Mouse (Mus musculus) midbrain, postnatal 0 days (tissue): Measurements from ENCODE around the gene Kcnj11. TPM values are rescaled to one million over a fixed set of nuclear protein-coding genes. Genes with fewer than 3 reads are reported as not detected.

Experiments used
- ATAC-seq: fragments of 200-750 bp; cut with Nextera tagmentation; 2 replicates; pipeline ENCODE4 v1.8.0; 2017; ENCODE audit warnings: moderate number of reproducible peaks, mild to moderate bottlenecking, moderate TSS enrichment, moderate library complexity; ENCODE audit not compliant: low FRiP score
- DNase-seq: peaks from one replicate; pipeline ENCODE4 v3.0.0-alpha.2; 2015; ENCODE audit warnings: low spot score
- H3K27ac ChIP-seq: fragments of 300-500 bp; sonication (generic); 2 replicates; pipeline ENCODE4 v1.5.1; 2014; ENCODE audit warnings: low read depth, mild to moderate bottlenecking, low read length, mixed read lengths
- H3K27me3 ChIP-seq: fragments of 300-500 bp; sonication (generic); 2 replicates; pipeline ENCODE4 v1.6.1; 2014; ENCODE audit warnings: low read length, control low read depth, mixed read lengths; ENCODE audit not compliant: insufficient read depth
- H3K36me3 ChIP-seq: fragments of 300-500 bp; sonication (generic); 2 replicates; pipeline ENCODE4 v1.6.1; 2014; ENCODE audit warnings: low read length, control low read depth, mixed read lengths; ENCODE audit not compliant: insufficient read depth
- H3K4me1 ChIP-seq: fragments of 300-500 bp; sonication (generic); 2 replicates; pipeline ENCODE4 v1.6.1; 2014; ENCODE audit warnings: mild to moderate bottlenecking, control low read depth, antibody characterized with exemption, low read length, mixed read lengths; ENCODE audit not compliant: insufficient read depth
- H3K4me2 ChIP-seq: fragments of 300-500 bp; sonication (generic); 2 replicates; pipeline ENCODE4 v1.6.1; 2014; ENCODE audit warnings: low read depth, mild to moderate bottlenecking, low read length, mixed read lengths; ENCODE audit not compliant: poor library complexity, severe bottlenecking
- H3K4me3 ChIP-seq: fragments of 300-500 bp; sonication (generic); 2 replicates; pipeline ENCODE4 v1.5.1; 2014; ENCODE audit warnings: low read depth, mild to moderate bottlenecking, low read length, moderate library complexity
- H3K9ac ChIP-seq: fragments of 300-500 bp; sonication (generic); replicated peaks from 2 replicates; pipeline ENCODE4 v1.6.1; 2014; ENCODE audit warnings: mild to moderate bottlenecking, low read length, moderate library complexity, mixed read lengths; ENCODE audit not compliant: poor library complexity, severe bottlenecking
- H3K9me3 ChIP-seq: fragments of 300-500 bp; sonication (generic); 2 replicates; pipeline ENCODE4 v1.6.1; 2016; ENCODE audit warnings: low read length, control low read depth
- CTCF ChIP-seq: IDR thresholded peaks from 2 replicates; pipeline ENCODE4 v1.5.1; 2016; ENCODE audit warnings: antibody characterized with exemption, mild to moderate bottlenecking
- WGBS: fragments of 180-500 bp; shearing (Covaris S2); extraction: QIAGEN DNeasy Blood & Tissue Kit; methylation state at CpG from one replicate; pipeline ENCODE4 v1.1.7; 2014; 5-methylcytosine and 5-hydroxymethylcytosine counted together
- polyA plus RNA-seq: library from polyadenylated mRNA; unstranded; fragments of >200 nt; fragmentation: Nextera tagmentation; extraction: Ambion mirVana; gene quantifications from 2 replicates; pipeline ENCODE4 v1.2.1, GENCODE M21; 2015
- total RNA-seq: library from RNA; depleted of rRNA; stranded (reverse); fragments of >200 nt; gene quantifications from 2 replicates; pipeline ENCODE4 v1.2.3, GENCODE M21; 2014

Gene Kcnj11
- total and polyA plus RNA-seq, 2 experiments from 2014 or later, result 2.9 to 26.2 TPM

GRCm38 (mm10) chr7:46092803-46093202 is 7.8 kb downstream of the Kcnj11 start:
- no peak overlapping the region for H3K4me3 ChIP-seq
- H3K27ac ChIP-seq, result no peak overlapping the region
- no peaks in the 10 kb centered on the region; the same call in 1 of the 2 replicates for H3K27me3 ChIP-seq
- DNase-seq (no peak), ATAC-seq (no peak)
- no peak overlapping the region for H3K4me2 ChIP-seq
- H3K9ac ChIP-seq, result no peak overlapping the region
- TF ChIP-seq CTCF, result no peak
- H3K36me3 ChIP-seq, result no peaks in the 10 kb centered on the region
- H3K9me3 ChIP-seq, result no peaks in the 10 kb centered on the region
- WGBS, result 6% methylated on average over 8 of the region's 8 CpGs
- H3K4me1 ChIP-seq, result no peaks in the 10 kb centered on the region; the same call in 1 of the 2 replicates

GRCm38 (mm10) chr7:46088241-46088640 is 12.3 kb downstream of the Kcnj11 start:
- WGBS, result 92% methylated on average over 6 of the region's 6 CpGs
- Histone ChIP-seq H3K36me3 (peaks cover 17% of the 10 kb centered on the region), H3K27me3 (no peaks in the 10 kb centered on the region), H3K4me2 (no peak overlapping the region), H3K9me3 (no peaks in the 10 kb centered on the region), H3K4me3 (no peak overlapping the region), H3K9ac (no peak overlapping the region), H3K4me1 (no peaks in the 10 kb centered on the region), H3K27ac (no peak overlapping the region)
- ATAC-seq (no peak), DNase-seq (no peak)
- TF ChIP-seq CTCF, result no peak

- DNase-seq (no peak), ATAC-seq (no peak)
- no peaks in the 10 kb centered on the region for H3K27me3 ChIP-seq
- no peaks in the 10 kb centered on the region for H3K9me3 ChIP-seq
- H3K9ac ChIP-seq, result no peak overlapping the region
- H3K36me3 ChIP-seq, result peaks cover 35% of the 10 kb centered on the region
- 90% methylated on average over 6 of the region's 6 CpGs for WGBS
- H3K4me3 ChIP-seq, result no peak overlapping the region
- H3K27ac ChIP-seq, result no peak overlapping the region
- H3K4me2 ChIP-seq, result no peak overlapping the region
- no peaks in the 10 kb centered on the region for H3K4me1 ChIP-seq
- TF ChIP-seq CTCF, result no peak
Observed at GRCm38 (mm10) chr7:46086378-46086777, 14.2 kb downstream of the Kcnj11 start.

- WGBS, result 68% methylated on average over 16 of the region's 16 CpGs
- no peaks in the 10 kb centered on the region for H3K27me3 ChIP-seq
- no peak overlapping the region for H3K4me3 ChIP-seq
- ATAC-seq, result no peak
- H3K4me2 ChIP-seq, result no peak overlapping the region
- H3K4me1 ChIP-seq, result no peaks in the 10 kb centered on the region
- H3K27ac ChIP-seq, result no peak overlapping the region
- TF ChIP-seq CTCF, result no peak
- H3K36me3 ChIP-seq, result peaks cover 49% of the 10 kb centered on the region
- no peak for DNase-seq
- H3K9ac ChIP-seq, result no peak overlapping the region; the same call in 1 of the 2 replicates
- H3K9me3 ChIP-seq, result no peaks in the 10 kb centered on the region
Observed at GRCm38 (mm10) chr7:46084839-46085513, 15.6 kb downstream of the Kcnj11 start.

GRCm38 (mm10) chr7:46084024-46084423 is 16.5 kb downstream of the Kcnj11 start:
- DNase-seq, result no peak
- Histone ChIP-seq H3K27me3 (no peaks in the 10 kb centered on the region), H3K9me3 (no peaks in the 10 kb centered on the region), H3K4me2 (no peak overlapping the region), H3K4me3 (no peak overlapping the region), H3K36me3 (peaks cover 58% of the 10 kb centered on the region), H3K9ac (no peak overlapping the region), H3K4me1 (no peaks in the 10 kb centered on the region), H3K27ac (no peak overlapping the region)
- WGBS, result 91% methylated on average over 10 of the region's 10 CpGs
- no peak for ATAC-seq
- no peak for TF ChIP-seq CTCF

- H3K4me3 ChIP-seq, result no peak overlapping the region
- H3K27me3 ChIP-seq, result no peaks in the 10 kb centered on the region
- H3K36me3 ChIP-seq, result peaks cover 81% of the 10 kb centered on the region
- ATAC-seq (0 out of 2 replicates have a peak, but pooled peaks have one; percentile 54), DNase-seq (peak; percentile 48)
- peak; percentile 30 for TF ChIP-seq CTCF
- H3K4me2 ChIP-seq, result no peak overlapping the region
- H3K27ac ChIP-seq, result no peak overlapping the region
- WGBS, result 76% methylated on average over 12 of the region's 12 CpGs
- H3K4me1 ChIP-seq, result no peaks in the 10 kb centered on the region
- H3K9me3 ChIP-seq, result no peaks in the 10 kb centered on the region
- H3K9ac ChIP-seq, result no peak overlapping the region
Observed at GRCm38 (mm10) chr7:46077675-46078074, 22.9 kb downstream of the Kcnj11 start.
